Mouse (Mus musculus): ENCODE measurements around the gene Pnkd. TPM values are rescaled to one million over a fixed set of nuclear protein-coding genes. Genes with fewer than 3 reads are reported as not detected.

Pnkd gene
- polyA plus RNA-seq, 1 experiment from 2014 or later: 101 TPM

- WGBS: 92% methylated on average over 3 of the region's 3 CpGs
- H3K27ac ChIP-seq: no peak overlapping the region
- no peak for DNase-seq (ENCODE audit: extremely low spot score, low spot score)
- H3K27me3 ChIP-seq (ENCODE audit: poor library complexity, severe bottlenecking): no peaks in the 10 kb centered on the region
- peaks cover 23% of the 10 kb centered on the region for H3K4me1 ChIP-seq
- H3K4me3 ChIP-seq: no peak overlapping the region
- H3K36me3 ChIP-seq (replicated peaks): peaks cover 58% of the 10 kb centered on the region
- H3K9me3 ChIP-seq: no peaks in the 10 kb centered on the region
These were observed 9.4 kb downstream of the Pnkd start for GRCm38 (mm10) chr1:74294090-74294643.

- Histone ChIP-seq H3K36me3 (replicated peaks) (peaks cover 50% of the 10 kb centered on the region), H3K4me1 (peaks cover 23% of the 10 kb centered on the region), H3K27me3 (ENCODE audit: poor library complexity, severe bottlenecking) (no peaks in the 10 kb centered on the region), H3K9me3 (no peaks in the 10 kb centered on the region), H3K27ac (peak overlapping the region; percentile 74), H3K4me3 (peak overlapping the region; percentile 19; the same call in 1 of the 2 replicates)
- no peak for DNase-seq (ENCODE audit: extremely low spot score, low spot score)
- WGBS: 89% methylated on average over 6 of the region's 6 CpGs
These were observed 10.2 kb downstream of the Pnkd start for GRCm38 (mm10) chr1:74294733-74295455.

GRCm38 (mm10) chr1:74295456-74296171 lies 10.9 kb downstream of the Pnkd start:
- peak overlapping the region; percentile 19; the same call in 1 of the 2 replicates for H3K4me3 ChIP-seq
- peak; percentile 33 for DNase-seq (ENCODE audit: extremely low spot score, low spot score)
- peaks cover 43% of the 10 kb centered on the region for H3K36me3 ChIP-seq (replicated peaks)
- WGBS: 26% methylated on average over 9 of the region's 9 CpGs
- no peaks in the 10 kb centered on the region for H3K27me3 ChIP-seq (ENCODE audit: poor library complexity, severe bottlenecking)
- peaks cover 23% of the 10 kb centered on the region for H3K4me1 ChIP-seq
- no peaks in the 10 kb centered on the region for H3K9me3 ChIP-seq
- H3K27ac ChIP-seq: peak overlapping the region; percentile 74

GRCm38 (mm10) chr1:74296477-74296876 lies 11.7 kb downstream of the Pnkd start:
- Histone ChIP-seq H3K27me3 (ENCODE audit: poor library complexity, severe bottlenecking) (no peaks in the 10 kb centered on the region), H3K4me1 (peaks cover 23% of the 10 kb centered on the region), H3K4me3 (no peak overlapping the region), H3K27ac (peak overlapping the region; percentile 74), H3K9me3 (no peaks in the 10 kb centered on the region), H3K36me3 (replicated peaks) (peaks cover 35% of the 10 kb centered on the region)
- WGBS: 67% methylated on average over 6 of the region's 6 CpGs
- no peak for DNase-seq (ENCODE audit: extremely low spot score, low spot score)

DNA sequence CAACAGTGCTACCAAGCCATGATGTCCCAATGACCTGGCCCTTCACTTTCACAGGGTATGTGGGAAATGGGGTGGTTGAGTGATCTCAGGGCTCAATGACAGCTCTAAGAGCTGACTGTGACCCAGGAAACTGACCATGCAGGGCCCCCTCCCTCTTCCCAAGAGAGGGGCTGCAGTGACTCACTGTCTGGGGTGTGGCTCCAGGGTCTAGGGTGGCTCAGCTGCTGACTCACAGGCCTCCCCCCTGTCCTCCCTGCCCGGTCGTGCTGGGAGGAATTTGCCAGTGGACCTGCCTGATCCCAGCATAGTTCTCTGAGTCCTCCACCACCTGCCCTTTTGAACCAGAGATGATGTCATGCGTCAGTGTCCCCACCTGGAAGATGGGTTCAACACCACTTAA lies 12.5 kb downstream of the Pnkd start:
- Histone ChIP-seq H3K4me1 (peaks cover 23% of the 10 kb centered on the region), H3K4me3 (no peak overlapping the region), H3K9me3 (no peaks in the 10 kb centered on the region), H3K27ac (peak overlapping the region; percentile 17; the same call in 1 of the 2 replicates), H3K27me3 (ENCODE audit: poor library complexity, severe bottlenecking) (0 out of 2 replicates have a peak, but pooled peaks cover 3% of the 10 kb centered on the region), H3K36me3 (replicated peaks) (peaks cover 27% of the 10 kb centered on the region)
- WGBS: 83% methylated on average over 3 of the region's 3 CpGs
- DNase-seq (ENCODE audit: extremely low spot score, low spot score): no peak

- Histone ChIP-seq H3K4me1 (peaks cover 25% of the 10 kb centered on the region), H3K36me3 (replicated peaks) (peaks cover 18% of the 10 kb centered on the region), H3K4me3 (no peak overlapping the region), H3K27me3 (ENCODE audit: poor library complexity, severe bottlenecking) (peaks cover 11% of the 10 kb centered on the region), H3K9me3 (no peaks in the 10 kb centered on the region), H3K27ac (no peak overlapping the region)
- DNase-seq (ENCODE audit: extremely low spot score, low spot score): no peak
- 86% methylated on average over 5 of the region's 5 CpGs for WGBS
These were observed 13.5 kb downstream of the Pnkd start for GRCm38 (mm10) chr1:74298157-74298750.

- no peak for DNase-seq (ENCODE audit: extremely low spot score, low spot score)
- no peaks in the 10 kb centered on the region for H3K9me3 ChIP-seq
- H3K4me1 ChIP-seq: peaks cover 33% of the 10 kb centered on the region
- peaks cover 15% of the 10 kb centered on the region for H3K27me3 ChIP-seq (ENCODE audit: poor library complexity, severe bottlenecking)
- peaks cover 12% of the 10 kb centered on the region for H3K36me3 ChIP-seq (replicated peaks)
- 84% methylated on average over 5 of the region's 5 CpGs for WGBS
- no peak overlapping the region for H3K27ac ChIP-seq
- H3K4me3 ChIP-seq: no peak overlapping the region
These were observed 14.3 kb downstream of the Pnkd start for GRCm38 (mm10) chr1:74298996-74299395.

- H3K27ac ChIP-seq: no peak overlapping the region
- no peak for DNase-seq (ENCODE audit: extremely low spot score, low spot score)
- H3K36me3 ChIP-seq (replicated peaks): peaks cover 9% of the 10 kb centered on the region
- peaks cover 30% of the 10 kb centered on the region for H3K27me3 ChIP-seq (ENCODE audit: poor library complexity, severe bottlenecking)
- no peaks in the 10 kb centered on the region for H3K9me3 ChIP-seq
- no peak overlapping the region for H3K4me3 ChIP-seq
- 88% methylated on average over 6 of the region's 6 CpGs for WGBS
- H3K4me1 ChIP-seq: peaks cover 30% of the 10 kb centered on the region
These were observed 15.8 kb downstream of the Pnkd start for GRCm38 (mm10) chr1:74300347-74301110.

DNA sequence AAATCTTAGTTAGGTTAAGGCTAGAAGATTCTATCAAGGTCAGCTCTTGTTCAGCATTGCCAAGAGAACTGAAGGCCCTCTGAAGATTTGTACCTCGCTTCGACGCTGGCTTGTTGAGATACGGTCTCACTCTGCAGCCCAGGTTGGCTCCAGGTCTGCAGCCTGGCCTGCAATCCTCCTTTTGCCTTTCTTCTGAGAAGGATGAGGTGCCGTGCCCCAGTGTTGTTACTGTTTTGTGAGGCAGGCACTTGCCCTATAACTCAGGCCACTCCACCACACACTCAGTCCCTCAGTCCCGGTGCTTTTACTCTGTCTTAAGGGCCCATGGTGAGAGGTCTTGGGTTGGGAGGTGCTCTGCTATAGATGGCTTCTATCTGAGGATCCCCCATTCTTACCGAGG lies 17.5 kb downstream of the Pnkd start:
- no peak for DNase-seq (ENCODE audit: extremely low spot score, low spot score)
- H3K27me3 ChIP-seq (ENCODE audit: poor library complexity, severe bottlenecking): peaks cover 31% of the 10 kb centered on the region
- 91% methylated on average over 7 of the region's 7 CpGs for WGBS
- H3K4me3 ChIP-seq: no peak overlapping the region
- H3K36me3 ChIP-seq (replicated peaks): peaks cover 4% of the 10 kb centered on the region
- H3K9me3 ChIP-seq: no peaks in the 10 kb centered on the region
- no peak overlapping the region for H3K27ac ChIP-seq
- peaks cover 15% of the 10 kb centered on the region for H3K4me1 ChIP-seq

DNA sequence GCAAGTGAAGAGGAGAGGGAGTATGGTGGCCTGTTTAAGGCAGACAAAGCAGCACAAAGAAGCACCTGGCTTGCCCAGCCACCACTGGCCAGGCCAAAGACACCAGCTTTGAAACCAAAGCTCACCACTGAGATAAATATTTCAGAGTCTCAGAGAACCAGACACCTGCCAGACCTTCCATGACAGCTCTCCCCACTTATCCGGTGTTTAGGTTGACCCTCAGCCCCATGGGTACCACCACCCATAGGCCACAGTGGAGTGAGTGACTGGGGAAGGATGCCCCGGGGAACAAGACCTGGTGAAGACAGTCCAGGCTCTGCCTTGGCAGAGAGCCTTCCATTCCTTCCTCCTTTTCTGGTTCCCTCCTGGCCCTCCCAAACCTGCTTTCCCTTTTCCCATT lies 18.1 kb downstream of the Pnkd start:
- peaks cover 15% of the 10 kb centered on the region for H3K4me1 ChIP-seq
- peaks cover 31% of the 10 kb centered on the region for H3K27me3 ChIP-seq (ENCODE audit: poor library complexity, severe bottlenecking)
- H3K9me3 ChIP-seq: no peaks in the 10 kb centered on the region
- no peak overlapping the region for H3K4me3 ChIP-seq
- no peaks in the 10 kb centered on the region for H3K36me3 ChIP-seq (replicated peaks)
- DNase-seq (ENCODE audit: extremely low spot score, low spot score): no peak
- 93% methylated on average over 2 of the region's 2 CpGs for WGBS
- H3K27ac ChIP-seq: no peak overlapping the region

- Histone ChIP-seq H3K27me3 (ENCODE audit: poor library complexity, severe bottlenecking) (peaks cover 31% of the 10 kb centered on the region), H3K9me3 (no peaks in the 10 kb centered on the region), H3K27ac (peak overlapping the region; percentile 80), H3K4me1 (peaks cover 15% of the 10 kb centered on the region), H3K4me3 (peak overlapping the region; percentile 73), H3K36me3 (replicated peaks) (no peaks in the 10 kb centered on the region)
- under 1% methylated on average over 56 of the region's 56 CpGs for WGBS
- DNase-seq (ENCODE audit: extremely low spot score, low spot score): peak; percentile 59
These were observed 19.0 kb downstream of the Pnkd start for GRCm38 (mm10) chr1:74303509-74304338.

Data from forebrain, embryonic 10.5 days (tissue).